Mouse (Mus musculus) cerebellum, adult 9-11 months (tissue): ENCODE measurements at regions not wholly inside any gene's neighbourhood (a gene's known extent, or its start where the extent isn't known, plus 50 kb on each side); places are given as distances from the start of the nearest gene placed in this dataset.
"Not testable (repeated sequence)": the region's sequence is repeated elsewhere in the genome, so short reads cannot be mapped to it uniquely, and the experiment has no call there.

Experiments
- DNase-seq: peaks from one replicate; pipeline ENCODE4 v3.0.0; 2022

DNA sequence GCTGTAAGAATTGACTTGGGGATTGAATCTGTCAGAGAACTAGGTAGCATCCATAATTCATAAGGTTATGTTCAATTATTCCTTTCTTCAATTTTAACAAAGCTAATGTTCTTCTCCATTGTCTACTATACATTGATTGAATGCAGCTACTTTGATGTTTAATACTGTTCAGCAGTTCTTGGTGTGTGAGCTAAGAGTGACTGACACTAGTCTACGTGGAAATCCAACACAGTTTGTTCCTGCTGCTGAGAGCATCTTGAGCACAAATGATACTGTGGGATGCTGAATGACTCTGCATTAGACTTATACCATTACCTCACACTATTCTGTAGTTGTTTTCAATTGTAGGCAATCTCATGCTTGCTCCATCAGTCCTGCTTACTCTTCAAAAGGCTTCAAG, 249.4 kb upstream of the Akr1e1 start:
- no peak for DNase-seq

GRCm38 (mm10) chr13:4839481-4839880, 230.5 kb upstream of the Akr1e1 start:
- DNase-seq, result not testable (repeated sequence)

- DNase-seq, result no peak
Measured at GRCm38 (mm10) chr13:4826756-4827155, 217.8 kb upstream of the Akr1e1 start.

GRCm38 (mm10) chr13:4825749-4826148, 216.8 kb upstream of the Akr1e1 start:
- DNase-seq, result not testable (repeated sequence)

GRCm38 (mm10) chr13:4806876-4807275, 197.9 kb upstream of the Akr1e1 start:
- no peak for DNase-seq

GRCm38 (mm10) chr13:4800666-4801065, 191.7 kb upstream of the Akr1e1 start:
- DNase-seq, result no peak

DNA sequence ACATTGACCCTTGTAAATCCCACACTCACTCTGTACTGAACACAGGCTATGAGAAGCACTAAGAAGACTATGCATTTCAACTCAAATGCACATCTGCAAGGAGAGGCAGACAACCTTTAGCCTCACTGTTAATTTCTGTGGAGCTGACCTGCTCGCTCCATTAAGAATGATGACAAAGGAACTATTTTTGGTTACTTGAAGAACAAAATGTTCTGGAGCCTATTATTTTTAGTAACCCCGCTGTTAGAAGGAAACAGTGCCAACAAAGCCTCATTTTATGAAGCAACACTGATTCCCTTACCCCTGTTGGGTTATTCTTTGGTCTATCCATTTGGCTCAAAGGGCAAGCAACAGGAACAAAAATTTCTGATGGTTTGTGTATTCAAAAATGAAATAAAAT, 182.2 kb upstream of the Akr1e1 start:
- DNase-seq, result no peak

GRCm38 (mm10) chr13:4790414-4790813, 181.4 kb upstream of the Akr1e1 start:
- no peak for DNase-seq

GRCm38 (mm10) chr13:4783290-4783689, 174.3 kb upstream of the Akr1e1 start:
- DNase-seq, result no peak

DNA sequence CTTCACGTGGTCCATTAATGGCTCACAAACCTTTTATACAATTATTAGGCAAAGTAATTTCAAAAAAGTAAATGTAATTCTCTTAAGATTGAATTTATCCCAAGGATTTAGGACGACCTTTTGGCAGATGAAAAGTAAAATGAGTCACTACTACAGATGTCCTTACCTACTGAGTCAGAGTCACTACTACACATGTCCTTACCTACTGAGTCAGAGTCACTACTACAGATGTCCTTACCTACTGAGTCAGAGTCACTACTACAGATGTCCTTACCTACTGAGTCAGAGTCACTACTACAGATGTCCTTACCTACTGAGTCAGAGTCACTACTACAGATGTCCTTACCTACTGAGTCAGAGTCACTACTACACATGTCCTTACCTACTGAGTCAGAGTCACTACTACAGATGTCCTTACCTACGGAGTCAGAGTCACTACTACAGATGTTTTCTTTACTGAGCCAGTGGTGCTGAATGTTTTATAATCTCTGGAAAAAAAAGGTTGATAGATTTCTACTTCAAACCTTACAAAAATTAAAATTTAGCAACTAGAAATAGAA, 169.4 kb upstream of the Akr1e1 start:
- DNase-seq, result not testable (repeated sequence)

DNA sequence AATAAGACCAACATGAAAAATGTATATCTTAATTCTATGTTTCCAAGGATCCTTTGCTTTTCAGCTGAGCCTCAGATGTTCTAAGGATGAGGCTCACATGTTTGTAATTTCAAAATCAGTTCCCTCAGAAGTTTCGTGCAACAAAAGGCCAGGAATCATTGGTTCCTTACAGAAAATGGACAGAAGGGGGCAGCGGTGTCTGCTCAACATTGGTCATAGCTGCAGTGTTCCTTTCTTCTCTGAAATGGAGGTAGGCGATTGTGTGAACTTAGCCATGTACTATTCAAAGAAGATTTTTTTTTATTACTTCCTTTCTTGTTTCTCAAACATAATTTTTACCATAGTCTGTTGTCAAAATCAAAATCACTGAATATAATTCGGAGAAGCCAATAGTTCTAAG, 167.9 kb upstream of the Akr1e1 start:
- DNase-seq, result no peak

DNA sequence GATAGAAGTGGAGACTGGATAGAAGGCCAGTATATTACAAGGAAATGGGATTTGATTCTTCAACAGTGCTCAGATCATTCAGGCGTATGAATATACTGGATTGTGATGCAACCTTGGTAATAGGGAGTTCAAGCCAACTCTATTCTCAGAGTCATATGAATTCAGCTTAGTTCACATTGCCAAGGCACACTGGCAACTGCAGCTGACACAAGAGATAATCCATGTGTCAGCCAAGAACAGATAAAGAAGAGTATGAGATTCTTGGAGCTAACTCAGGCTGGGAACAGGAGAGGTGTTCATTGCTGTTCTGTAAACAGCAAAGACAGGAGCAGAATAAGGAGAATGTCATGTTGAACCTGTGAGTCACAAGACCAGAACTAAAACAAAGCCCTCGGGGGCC, 163.3 kb upstream of the Akr1e1 start:
- no peak for DNase-seq

- DNase-seq, result peak; percentile 32
Measured at GRCm38 (mm10) chr13:4771120-4772075, 162.4 kb upstream of the Akr1e1 start.

DNA sequence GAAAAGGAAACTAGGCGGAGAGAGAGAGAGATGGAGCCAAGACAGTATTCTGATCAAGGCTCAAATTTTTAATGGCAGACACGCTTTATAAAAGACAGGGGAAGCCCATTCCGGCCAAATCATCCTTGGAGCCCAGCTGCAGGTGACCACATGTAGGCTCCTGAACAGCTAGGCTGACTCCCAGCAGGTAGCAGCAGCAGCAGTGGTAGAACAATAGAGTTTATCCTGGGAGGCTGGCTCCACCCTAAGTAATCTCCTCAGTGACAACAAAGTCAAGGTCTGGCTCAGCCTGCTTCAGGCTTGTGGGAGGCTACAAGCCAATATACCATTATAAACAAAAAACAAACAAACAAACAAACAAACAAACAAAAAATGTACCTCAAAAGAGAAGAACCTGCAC, 151.0 kb upstream of the Akr1e1 start:
- DNase-seq, result no peak

- DNase-seq, result no peak
Measured at GRCm38 (mm10) chr13:4756529-4756928, 147.6 kb upstream of the Akr1e1 start.

DNA sequence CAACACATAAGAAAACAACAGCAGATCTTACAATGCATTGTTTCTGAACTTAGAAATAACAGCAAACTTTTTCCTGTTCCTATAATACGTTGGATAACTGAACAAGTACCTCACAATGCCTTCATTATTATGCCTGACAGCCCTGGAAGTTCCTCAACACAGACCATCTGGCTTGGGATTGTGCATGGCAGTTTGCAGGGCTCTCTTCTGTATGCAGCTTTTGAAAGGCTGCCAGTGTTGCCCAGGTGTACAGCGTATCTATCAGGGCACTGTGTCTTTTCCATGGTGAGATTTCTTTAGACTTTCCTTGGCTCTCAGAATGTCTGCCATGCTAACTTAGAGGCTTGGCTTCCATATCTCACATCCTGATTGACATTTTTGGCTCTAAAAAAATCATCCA, 134.0 kb upstream of the Akr1e1 start:
- no peak for DNase-seq

DNA sequence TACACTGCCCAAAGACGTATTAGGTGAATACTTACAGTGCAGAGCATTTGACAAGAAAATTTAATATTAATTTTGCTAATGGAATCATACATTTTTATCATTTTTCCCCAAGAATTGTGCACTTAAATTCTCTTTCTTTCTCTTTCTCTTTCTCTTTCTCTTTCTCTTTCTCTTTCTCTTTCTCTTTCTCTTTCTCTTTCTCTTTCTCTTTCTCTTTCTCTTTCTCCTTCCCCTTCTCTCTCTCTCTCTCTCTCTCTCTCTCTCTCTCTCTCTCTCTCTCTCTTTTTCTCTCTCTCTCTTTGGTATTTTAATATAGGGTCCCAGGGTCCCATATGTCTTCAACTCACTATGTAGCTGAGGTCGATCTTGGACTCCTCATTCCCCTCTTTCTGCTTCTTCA, 107.3 kb upstream of the Akr1e1 start:
- not testable (repeated sequence) for DNase-seq

DNA sequence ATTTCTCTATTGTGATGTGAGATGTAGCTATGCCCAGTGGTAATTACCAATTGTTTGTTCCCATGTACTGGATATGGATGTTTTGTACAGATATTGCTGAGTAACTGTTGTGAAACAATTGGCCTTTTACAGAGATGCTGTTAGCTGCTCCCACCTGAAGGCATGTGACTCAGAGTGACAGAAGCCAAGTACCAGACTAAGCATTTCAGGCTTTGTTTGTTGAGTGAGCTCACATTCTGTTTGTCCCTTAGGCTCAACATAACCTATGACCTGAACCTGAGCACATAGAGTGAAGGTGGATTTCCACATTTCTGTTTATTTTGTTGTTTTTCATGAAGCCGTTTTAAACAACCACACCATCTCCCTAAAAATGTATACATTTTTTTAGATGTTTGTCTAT, 105.8 kb upstream of the Akr1e1 start:
- DNase-seq, result no peak

DNA sequence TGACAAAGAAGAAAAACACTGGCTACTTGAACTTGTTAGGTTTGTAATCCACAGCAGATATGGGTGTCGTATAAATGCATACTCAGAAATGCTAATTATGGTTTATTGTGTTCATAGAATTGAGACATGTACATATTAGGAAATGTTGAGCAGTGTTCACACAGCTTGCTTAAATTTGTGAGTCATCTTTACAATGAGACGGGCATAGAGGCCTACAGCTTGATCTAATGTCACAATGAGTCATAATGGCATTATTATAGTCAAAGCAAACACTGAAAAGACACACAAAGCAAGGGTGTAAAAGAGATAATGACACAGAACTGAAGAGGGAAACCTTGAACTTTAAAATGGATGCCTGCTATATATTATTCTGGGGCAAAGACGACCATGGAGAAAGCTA, 103.7 kb upstream of the Akr1e1 start:
- no peak for DNase-seq

GRCm38 (mm10) chr13:4699591-4699990, 90.6 kb upstream of the Akr1e1 start:
- not testable (repeated sequence) for DNase-seq

DNA sequence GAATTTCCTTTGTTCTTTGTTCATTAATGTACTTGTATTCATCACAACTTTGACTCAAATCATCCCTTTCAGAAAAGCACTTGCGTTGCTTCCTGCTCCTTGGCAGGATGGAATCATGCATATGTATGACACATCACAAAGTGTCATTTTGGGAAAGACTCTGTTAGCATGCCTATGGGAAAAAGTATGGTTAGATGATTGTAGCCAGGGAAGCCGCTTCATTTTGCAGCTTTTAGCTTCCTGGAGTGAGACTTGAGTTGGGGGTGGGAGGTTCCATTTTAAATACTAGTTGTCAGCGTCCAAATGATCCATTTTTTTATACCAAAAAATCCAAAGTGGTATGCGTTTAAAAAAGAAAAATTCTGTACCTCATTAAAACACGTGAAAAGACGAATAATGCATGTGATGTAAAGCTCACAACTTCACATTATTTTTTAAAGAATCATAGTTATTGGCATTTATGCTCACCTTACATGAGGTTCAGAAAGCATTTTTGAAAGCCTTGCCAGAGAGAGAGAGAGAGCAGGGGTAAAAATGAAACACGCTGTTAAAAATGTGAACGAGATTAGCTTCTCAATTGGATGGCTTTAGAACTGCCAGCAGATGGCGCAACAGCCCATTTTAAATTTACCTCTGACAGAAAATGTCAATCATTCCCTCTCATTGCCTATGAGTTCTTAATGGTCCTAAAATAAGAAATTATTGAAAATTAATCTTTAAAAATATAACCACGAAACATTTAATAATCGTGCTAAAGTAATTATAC, 57.6 kb upstream of the Akr1e1 start:
- DNase-seq, result no peak

DNA sequence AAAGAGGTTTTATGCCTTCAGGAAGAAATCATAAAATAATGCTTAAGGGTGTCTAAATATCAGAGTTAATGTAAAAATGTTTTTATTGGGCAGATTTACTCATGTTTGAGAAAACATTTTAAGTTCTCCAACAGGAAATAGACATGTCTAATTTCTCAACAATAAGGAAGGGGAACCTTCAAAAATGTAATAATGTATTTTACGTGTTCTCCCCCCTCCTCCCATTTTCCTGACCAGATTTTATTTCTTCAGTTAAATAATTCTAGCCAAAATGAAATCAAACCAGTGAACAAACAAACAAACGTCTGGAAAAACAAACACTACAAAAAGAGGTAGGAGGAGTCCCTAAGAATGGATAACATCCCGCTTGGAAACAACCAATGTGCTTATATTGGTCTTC, 54.4 kb upstream of the Akr1e1 start:
- DNase-seq, result no peak

DNA sequence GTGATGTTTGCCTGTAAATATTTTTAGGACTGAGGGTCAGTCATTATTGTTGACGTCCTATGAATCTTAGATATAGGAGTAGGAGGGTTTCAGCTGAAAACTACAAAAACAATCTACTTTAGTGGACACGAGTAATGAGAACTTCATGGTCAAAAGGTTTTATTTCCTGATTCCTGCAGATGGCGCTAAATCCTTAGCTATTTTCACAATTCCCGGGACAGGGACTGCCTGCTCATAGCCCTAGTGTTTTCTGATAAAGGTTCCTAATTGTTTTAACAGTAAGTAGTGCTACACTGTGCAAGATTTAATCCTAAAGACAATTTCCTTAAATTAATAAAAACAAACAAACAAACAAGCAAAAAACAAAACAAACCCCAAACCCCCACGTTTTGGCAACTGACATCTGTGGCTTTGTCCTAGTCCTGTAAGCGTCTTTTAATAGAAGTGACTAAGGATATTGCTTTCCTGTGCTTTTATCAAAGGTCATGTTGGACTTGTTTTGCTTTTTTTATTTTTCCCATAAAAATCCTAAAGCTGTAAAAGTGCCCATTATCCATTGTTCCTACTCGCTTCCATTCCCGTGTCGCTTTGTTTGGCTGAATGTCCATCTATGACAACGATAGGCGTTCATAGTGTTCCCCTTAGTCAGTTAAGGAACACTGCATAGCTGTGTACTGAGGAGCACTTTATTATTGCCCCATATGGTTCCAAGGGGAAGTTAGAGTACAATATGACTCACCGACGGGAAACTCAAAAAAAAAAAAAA, 53.5 kb upstream of the Akr1e1 start:
- DNase-seq, result peak; percentile 8
